Mouse (Mus musculus) heart, embryonic 11.5 days (tissue): ENCODE measurements around the gene Zfp511. TPM values are rescaled to one million over a fixed set of nuclear protein-coding genes. Genes with fewer than 3 reads are reported as not detected.

ENCODE experiments used
- ATAC-seq: fragments of 200-750 bp; cut with Nextera tagmentation; replicated peaks from 2 replicates; pipeline ENCODE4 v1.8.0; 2017; ENCODE audit warnings: moderate library complexity; ENCODE audit not compliant: insufficient number of reproducible peaks, low FRiP score, low TSS enrichment
- H3K27ac ChIP-seq: fragments of 300-500 bp; sonication (generic); 2 replicates; pipeline ENCODE4 v1.5.1; 2014; ENCODE audit warnings: mild to moderate bottlenecking, low read depth, low read length
- H3K27me3 ChIP-seq: fragments of 300-500 bp; sonication (generic); 2 replicates; pipeline ENCODE4 v1.6.1; 2014; ENCODE audit warnings: mild to moderate bottlenecking, low read length, mixed read lengths; ENCODE audit not compliant: control insufficient read depth, insufficient read depth
- H3K36me3 ChIP-seq: fragments of 300-500 bp; sonication (generic); 2 replicates; pipeline ENCODE4 v1.6.1; 2014; ENCODE audit warnings: mild to moderate bottlenecking, low read length, moderate library complexity, mixed read lengths; ENCODE audit not compliant: control insufficient read depth, insufficient read depth
- H3K4me1 ChIP-seq: fragments of 300-500 bp; sonication (generic); 2 replicates; pipeline ENCODE4 v1.6.1; 2014; ENCODE audit warnings: low read length; ENCODE audit not compliant: control insufficient read depth, insufficient read depth
- H3K4me2 ChIP-seq: fragments of 300-500 bp; sonication (generic); 2 replicates; pipeline ENCODE4 v1.6.1; 2014; ENCODE audit warnings: mild to moderate bottlenecking, moderate library complexity
- H3K4me3 ChIP-seq: fragments of 300-500 bp; sonication (generic); 2 replicates; pipeline ENCODE4 v1.5.1; 2014; ENCODE audit warnings: low read depth, low read length
- H3K9ac ChIP-seq: fragments of 300-500 bp; sonication (generic); 2 replicates; pipeline ENCODE4 v1.6.1; 2014; ENCODE audit warnings: mild to moderate bottlenecking, low read depth, low read length, moderate library complexity
- H3K9me3 ChIP-seq: fragments of 300-500 bp; sonication (generic); replicated peaks from 2 replicates; pipeline ENCODE4 v1.6.1; 2016; ENCODE audit warnings: low read length; ENCODE audit not compliant: control insufficient read depth
- whole genome bisulfite sequencing: fragments of 180-500 bp; shearing (Covaris S2); extraction: QIAGEN DNeasy Blood & Tissue Kit; methylation state at CpG from one replicate; pipeline ENCODE4 v1.1.7; 2014; ENCODE audit not compliant: insufficient replicate concordance; 5-methylcytosine and 5-hydroxymethylcytosine counted together
- polyA plus RNA-seq: library from polyadenylated mRNA; unstranded; fragments of >200 nt; fragmentation: Nextera tagmentation; extraction: Ambion mirVana; gene quantifications from 2 replicates; pipeline ENCODE4 v1.2.1, GENCODE M21; 2014

Zfp511 gene
- polyA plus RNA-seq, 1 experiment from 2014 or later: 34.3 TPM

DNA sequence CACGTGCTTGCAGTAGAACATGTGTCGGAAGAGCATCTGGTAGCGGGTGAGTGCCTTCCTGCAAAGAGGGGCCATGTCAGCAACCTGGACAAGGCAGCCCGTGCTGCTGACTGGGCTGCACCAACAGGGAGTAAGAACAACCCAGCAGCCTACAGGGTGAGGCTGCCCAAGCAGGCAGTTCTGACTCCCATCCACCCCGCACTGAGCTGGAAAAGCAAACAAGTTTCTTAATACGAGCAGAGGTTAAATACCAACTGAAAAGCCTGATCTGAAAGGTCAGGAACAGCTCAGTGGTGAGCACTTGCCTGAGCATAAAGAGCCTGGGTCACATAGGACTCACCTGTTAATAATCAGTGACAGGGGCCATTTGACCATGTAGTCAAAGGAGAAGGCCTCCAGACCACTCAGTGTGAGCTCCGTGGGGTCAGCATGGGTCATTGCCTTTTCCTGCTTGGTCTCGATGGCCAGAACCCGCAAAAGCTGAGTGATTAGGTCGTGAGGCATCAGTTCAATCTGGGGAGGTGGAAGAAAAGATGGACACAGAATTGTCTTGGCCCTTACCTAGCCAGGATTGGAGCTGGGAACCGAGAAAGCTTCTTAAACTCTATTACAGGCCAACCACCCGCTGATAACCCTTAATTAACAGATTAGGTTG is 35.0 kb upstream of the Zfp511 start:
- H3K9ac ChIP-seq: no peak overlapping the region
- no peaks in the 10 kb centered on the region for H3K9me3 ChIP-seq
- no peak overlapping the region for H3K4me2 ChIP-seq
- no peak overlapping the region for H3K4me3 ChIP-seq
- no peak overlapping the region for H3K27ac ChIP-seq
- H3K36me3 ChIP-seq: peaks cover 35% of the 10 kb centered on the region
- ATAC-seq: no peak
- no peaks in the 10 kb centered on the region for H3K27me3 ChIP-seq
- no peaks in the 10 kb centered on the region for H3K4me1 ChIP-seq
- WGBS: 83% methylated on average over 12 of the region's 12 CpGs

DNA sequence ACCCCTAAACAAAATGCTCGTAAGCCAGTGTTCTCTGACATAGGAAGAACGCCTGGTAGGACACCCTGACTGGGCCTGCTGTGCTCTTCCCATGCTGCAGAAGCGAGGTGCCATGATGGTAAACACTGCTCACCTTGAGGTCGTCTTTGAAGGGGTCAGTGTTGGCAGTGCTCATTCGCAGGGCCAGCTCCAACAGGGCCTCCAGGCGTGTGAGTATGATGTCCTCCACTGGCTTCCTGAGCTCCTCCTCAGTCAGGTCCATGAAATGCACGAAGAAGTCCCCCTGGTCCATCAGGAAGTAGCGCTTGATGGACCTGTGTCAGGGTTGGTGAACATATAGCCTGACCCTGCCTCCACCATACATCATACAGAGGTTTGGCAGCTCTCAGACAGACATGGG is 31.5 kb upstream of the Zfp511 start:
- Histone ChIP-seq H3K9me3 (no peaks in the 10 kb centered on the region), H3K4me1 (no peaks in the 10 kb centered on the region), H3K36me3 (peaks cover 31% of the 10 kb centered on the region), H3K27me3 (no peaks in the 10 kb centered on the region), H3K4me3 (no peak overlapping the region), H3K4me2 (no peak overlapping the region), H3K27ac (no peak overlapping the region), H3K9ac (no peak overlapping the region)
- 84% methylated on average over 8 of the region's 8 CpGs for WGBS
- ATAC-seq: no peak

- Histone ChIP-seq H3K4me2 (no peak overlapping the region), H3K4me3 (no peak overlapping the region), H3K4me1 (no peaks in the 10 kb centered on the region), H3K36me3 (peaks cover 25% of the 10 kb centered on the region), H3K9me3 (no peaks in the 10 kb centered on the region), H3K9ac (no peak overlapping the region), H3K27me3 (no peaks in the 10 kb centered on the region), H3K27ac (no peak overlapping the region)
- ATAC-seq: no peak
- WGBS: 87% methylated on average over 9 of the region's 9 CpGs
Observed at GRCm38 (mm10) chr7:140006861-140007611, 29.2 kb upstream of the Zfp511 start.

DNA sequence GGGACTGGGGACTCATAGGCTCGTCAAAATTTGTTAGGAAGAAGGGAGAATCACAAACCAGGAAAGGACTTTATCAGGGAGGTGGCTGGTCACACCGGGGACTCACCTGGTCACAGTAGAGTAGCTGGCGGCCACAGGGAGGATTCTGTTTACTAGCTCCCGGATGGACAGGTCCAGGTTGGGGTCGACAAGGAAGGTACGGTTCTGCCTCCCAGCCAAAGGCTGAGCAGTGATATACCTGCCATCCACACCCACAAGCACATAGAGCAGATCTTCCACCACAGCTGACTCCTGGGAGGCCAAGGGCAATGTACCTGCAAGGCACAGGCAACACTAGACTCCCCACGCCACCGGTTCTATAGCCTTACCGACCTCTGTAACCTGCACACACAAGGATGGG is 28.4 kb upstream of the Zfp511 start:
- Histone ChIP-seq H3K27me3 (no peaks in the 10 kb centered on the region), H3K36me3 (peaks cover 25% of the 10 kb centered on the region), H3K4me2 (no peak overlapping the region), H3K4me1 (no peaks in the 10 kb centered on the region), H3K27ac (no peak overlapping the region), H3K9ac (no peak overlapping the region), H3K9me3 (no peaks in the 10 kb centered on the region), H3K4me3 (no peak overlapping the region)
- WGBS: 91% methylated on average over 9 of the region's 9 CpGs
- no peak for ATAC-seq

- no peak overlapping the region for H3K27ac ChIP-seq
- H3K4me3 ChIP-seq: no peak overlapping the region
- peaks cover 15% of the 10 kb centered on the region; the same call in 1 of the 2 replicates for H3K36me3 ChIP-seq
- WGBS: 94% methylated on average over 17 of the region's 17 CpGs
- H3K4me2 ChIP-seq: no peak overlapping the region
- no peaks in the 10 kb centered on the region for H3K4me1 ChIP-seq
- H3K9ac ChIP-seq: no peak overlapping the region
- H3K9me3 ChIP-seq: no peaks in the 10 kb centered on the region
- ATAC-seq: no peak
- no peaks in the 10 kb centered on the region for H3K27me3 ChIP-seq
Observed at GRCm38 (mm10) chr7:140011336-140011735, 24.9 kb upstream of the Zfp511 start.

- Histone ChIP-seq H3K9ac (no peak overlapping the region), H3K4me1 (peaks cover 5% of the 10 kb centered on the region), H3K9me3 (no peaks in the 10 kb centered on the region), H3K4me3 (no peak overlapping the region), H3K36me3 (peaks cover 38% of the 10 kb centered on the region), H3K4me2 (no peak overlapping the region), H3K27ac (no peak overlapping the region), H3K27me3 (no peaks in the 10 kb centered on the region)
- 95% methylated on average over 12 of the region's 12 CpGs for WGBS
- ATAC-seq: no peak
Observed at GRCm38 (mm10) chr7:140031771-140032170, 4.4 kb upstream of the Zfp511 start.

- 96% methylated on average over 10 of the region's 10 CpGs for WGBS
- no peak overlapping the region for H3K27ac ChIP-seq
- peaks cover 10% of the 10 kb centered on the region for H3K4me1 ChIP-seq
- no peaks in the 10 kb centered on the region for H3K9me3 ChIP-seq
- no peaks in the 10 kb centered on the region for H3K27me3 ChIP-seq
- no peak for ATAC-seq
- peaks cover 38% of the 10 kb centered on the region for H3K36me3 ChIP-seq
- H3K4me3 ChIP-seq: no peak overlapping the region
- no peak overlapping the region for H3K9ac ChIP-seq
- H3K4me2 ChIP-seq: no peak overlapping the region
Observed at GRCm38 (mm10) chr7:140032366-140032765, 3.8 kb upstream of the Zfp511 start.

DNA sequence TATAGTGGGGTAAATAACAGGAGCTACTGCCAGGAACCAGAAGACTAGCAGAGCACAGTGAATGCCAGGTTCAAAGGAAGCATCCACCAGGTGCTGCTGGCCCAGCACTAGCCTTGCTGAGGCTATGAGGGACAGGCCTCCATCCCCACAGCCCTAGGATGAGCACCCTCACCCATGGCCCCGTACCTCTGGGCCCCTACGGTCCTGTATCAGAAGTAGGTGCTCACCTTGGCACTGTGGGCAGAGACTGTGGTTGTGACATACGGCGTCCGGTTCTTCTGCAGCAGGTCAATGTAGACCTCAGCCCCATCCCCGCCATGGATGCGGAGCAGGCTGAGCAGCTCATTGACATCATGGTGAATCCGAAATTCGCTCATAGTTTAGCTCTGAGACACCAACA is 2.8 kb upstream of the Zfp511 start:
- Histone ChIP-seq H3K9me3 (no peaks in the 10 kb centered on the region), H3K4me2 (no peak overlapping the region), H3K9ac (no peak overlapping the region), H3K27ac (no peak overlapping the region), H3K36me3 (peaks cover 33% of the 10 kb centered on the region), H3K27me3 (no peaks in the 10 kb centered on the region), H3K4me3 (no peak overlapping the region), H3K4me1 (peaks cover 10% of the 10 kb centered on the region)
- ATAC-seq: no peak
- WGBS: 92% methylated on average over 9 of the region's 9 CpGs

- Histone ChIP-seq H3K27me3 (no peaks in the 10 kb centered on the region), H3K4me3 (peak overlapping the region; percentile 77), H3K9ac (peak overlapping the region; percentile 84), H3K4me2 (peak overlapping the region; percentile 95), H3K4me1 (peaks cover 10% of the 10 kb centered on the region), H3K9me3 (no peaks in the 10 kb centered on the region), H3K27ac (no peak overlapping the region), H3K36me3 (peaks cover 19% of the 10 kb centered on the region)
- ATAC-seq: no peak
- 18% methylated on average over 7 of the region's 7 CpGs for WGBS
Observed at GRCm38 (mm10) chr7:140035456-140035855, 735 bp upstream of the Zfp511 start.
